Mouse (Mus musculus): ENCODE measurements around the gene Ralb. TPM values are rescaled to one million over a fixed set of nuclear protein-coding genes. Genes with fewer than 3 reads are reported as not detected.
A peak's percentile ranks its signal among the peaks of the same experiment; 100 is the strongest.

Ralb gene
- polyA plus RNA-seq (2015; fragmentation: Nextera tagmentation; extraction: Ambion mirVana): 56.3 and 58.7 TPM in 2 replicates

GRCm38 (mm10) chr1:119504260-119505062 lies at the start of gene Ralb:
TSS of gene Ralb (minus strand) at chr1:119504794.
- peak; percentile 97 for ATAC-seq
- Histone ChIP-seq H3K27me3 (peaks cover 18% of the 10 kb centered on the region), H3K4me2 (replicated peaks) (peak within 1 kb of the TSS; percentile 83), H3K4me1 (replicated peaks) (peaks cover 25% of the 10 kb centered on the region), H3K4me3 (replicated peaks) (peak within 1 kb of the TSS; percentile 74), H3K9ac (replicated peaks) (peak within 1 kb of the TSS; percentile 82), H3K36me3 (no peaks in the 10 kb centered on the region), H3K9me3 (no peaks in the 10 kb centered on the region), H3K27ac (peak within 1 kb of the TSS; percentile 49)
- WGBS: under 1% methylated on average over 57 of the region's 57 CpGs

- Histone ChIP-seq H3K4me3 (replicated peaks) (no peak overlapping the region), H3K27me3 (no peaks in the 10 kb centered on the region), H3K9me3 (no peaks in the 10 kb centered on the region), H3K36me3 (peaks cover 24% of the 10 kb centered on the region; the same call in 1 of the 2 replicates), H3K4me1 (replicated peaks) (no peaks in the 10 kb centered on the region), H3K4me2 (replicated peaks) (no peak overlapping the region), H3K9ac (replicated peaks) (no peak overlapping the region), H3K27ac (no peak overlapping the region)
- WGBS: 95% methylated on average over 1 of the region's 1 CpGs
- no peak for ATAC-seq
Observed at GRCm38 (mm10) chr1:119551651-119552050, 47.1 kb upstream of the Ralb start.

GRCm38 (mm10) chr1:119550064-119550463 lies 45.5 kb upstream of the Ralb start:
- Histone ChIP-seq H3K4me1 (replicated peaks) (no peaks in the 10 kb centered on the region), H3K9ac (replicated peaks) (no peak overlapping the region), H3K27me3 (no peaks in the 10 kb centered on the region), H3K4me3 (replicated peaks) (no peak overlapping the region), H3K4me2 (replicated peaks) (no peak overlapping the region), H3K27ac (no peak overlapping the region), H3K36me3 (peaks cover 35% of the 10 kb centered on the region), H3K9me3 (no peaks in the 10 kb centered on the region)
- 95% methylated on average over 2 of the region's 2 CpGs for WGBS
- no peak for ATAC-seq

- H3K36me3 ChIP-seq: peaks cover 28% of the 10 kb centered on the region
- no peak overlapping the region for H3K9ac ChIP-seq (replicated peaks)
- H3K4me3 ChIP-seq (replicated peaks): no peak overlapping the region
- WGBS: 90% methylated on average over 7 of the region's 7 CpGs
- ATAC-seq: no peak
- no peaks in the 10 kb centered on the region for H3K4me1 ChIP-seq (replicated peaks)
- H3K9me3 ChIP-seq: no peaks in the 10 kb centered on the region
- no peak overlapping the region for H3K4me2 ChIP-seq (replicated peaks)
- H3K27me3 ChIP-seq: no peaks in the 10 kb centered on the region
- no peak overlapping the region for H3K27ac ChIP-seq
Observed at GRCm38 (mm10) chr1:119549327-119549689, 44.7 kb upstream of the Ralb start.

- H3K36me3 ChIP-seq: peaks cover 33% of the 10 kb centered on the region
- H3K4me1 ChIP-seq (replicated peaks): no peaks in the 10 kb centered on the region
- H3K27ac ChIP-seq: no peak overlapping the region
- no peaks in the 10 kb centered on the region for H3K9me3 ChIP-seq
- 72% methylated on average over 7 of the region's 7 CpGs for WGBS
- no peaks in the 10 kb centered on the region for H3K27me3 ChIP-seq
- H3K9ac ChIP-seq (replicated peaks): no peak overlapping the region
- peak; percentile 66 for ATAC-seq
- no peak overlapping the region for H3K4me2 ChIP-seq (replicated peaks)
- no peak overlapping the region for H3K4me3 ChIP-seq (replicated peaks)
Observed at GRCm38 (mm10) chr1:119548668-119549326, 44.2 kb upstream of the Ralb start.

GRCm38 (mm10) chr1:119546490-119546889 lies 41.9 kb upstream of the Ralb start:
- H3K9me3 ChIP-seq: no peaks in the 10 kb centered on the region
- H3K36me3 ChIP-seq: peaks cover 35% of the 10 kb centered on the region
- H3K4me1 ChIP-seq (replicated peaks): no peaks in the 10 kb centered on the region
- H3K4me2 ChIP-seq (replicated peaks): no peak overlapping the region
- no peaks in the 10 kb centered on the region for H3K27me3 ChIP-seq
- WGBS: 87% methylated on average over 3 of the region's 3 CpGs
- H3K4me3 ChIP-seq (replicated peaks): no peak overlapping the region
- H3K9ac ChIP-seq (replicated peaks): no peak overlapping the region
- no peak overlapping the region for H3K27ac ChIP-seq
- no peak for ATAC-seq

- H3K36me3 ChIP-seq: peaks cover 35% of the 10 kb centered on the region
- 91% methylated on average over 4 of the region's 4 CpGs for WGBS
Observed at GRCm38 (mm10) chr1:119545671-119546070, 41.1 kb upstream of the Ralb start.

GRCm38 (mm10) chr1:119545164-119545563 lies 40.6 kb upstream of the Ralb start:
- no peak overlapping the region for H3K9ac ChIP-seq (replicated peaks)
- WGBS: 83% methylated on average over 2 of the region's 2 CpGs

More at GRCm38 (mm10) chr1:119545671-119546070, 41.1 kb upstream of the Ralb start:
- Histone ChIP-seq H3K4me3 (replicated peaks) (no peak overlapping the region), H3K27me3 (no peaks in the 10 kb centered on the region), H3K4me1 (replicated peaks) (no peaks in the 10 kb centered on the region), H3K4me2 (replicated peaks) (no peak overlapping the region), H3K9ac (replicated peaks) (no peak overlapping the region), H3K27ac (no peak overlapping the region), H3K9me3 (no peaks in the 10 kb centered on the region)
- ATAC-seq: no peak

GRCm38 (mm10) chr1:119544611-119545155 lies 40.1 kb upstream of the Ralb start:
- no peaks in the 10 kb centered on the region for H3K27me3 ChIP-seq
- no peak overlapping the region for H3K9ac ChIP-seq (replicated peaks)
- no peak overlapping the region for H3K4me2 ChIP-seq (replicated peaks)
- no peak overlapping the region for H3K4me3 ChIP-seq (replicated peaks)
- 95% methylated on average over 5 of the region's 5 CpGs for WGBS
- no peaks in the 10 kb centered on the region for H3K9me3 ChIP-seq
- H3K27ac ChIP-seq: no peak overlapping the region
- H3K4me1 ChIP-seq (replicated peaks): no peaks in the 10 kb centered on the region
- peaks cover 35% of the 10 kb centered on the region for H3K36me3 ChIP-seq
- no peak for ATAC-seq

More at GRCm38 (mm10) chr1:119545164-119545563, 40.6 kb upstream of the Ralb start:
- H3K4me1 ChIP-seq (replicated peaks): no peaks in the 10 kb centered on the region
- no peak overlapping the region for H3K4me2 ChIP-seq (replicated peaks)
- H3K27ac ChIP-seq: no peak overlapping the region
- H3K9me3 ChIP-seq: no peaks in the 10 kb centered on the region
- peaks cover 35% of the 10 kb centered on the region for H3K36me3 ChIP-seq
- H3K27me3 ChIP-seq: no peaks in the 10 kb centered on the region
- ATAC-seq: no peak
- no peak overlapping the region for H3K4me3 ChIP-seq (replicated peaks)

- WGBS: 94% methylated on average over 6 of the region's 6 CpGs
- Histone ChIP-seq H3K36me3 (peaks cover 33% of the 10 kb centered on the region), H3K4me3 (replicated peaks) (no peak overlapping the region), H3K27ac (no peak overlapping the region), H3K9me3 (no peaks in the 10 kb centered on the region), H3K4me2 (replicated peaks) (no peak overlapping the region), H3K9ac (replicated peaks) (no peak overlapping the region), H3K27me3 (no peaks in the 10 kb centered on the region), H3K4me1 (replicated peaks) (no peaks in the 10 kb centered on the region)
- no peak for ATAC-seq
Observed at GRCm38 (mm10) chr1:119543316-119543715, 38.7 kb upstream of the Ralb start.

- no peaks in the 10 kb centered on the region for H3K27me3 ChIP-seq
- H3K9ac ChIP-seq (replicated peaks): no peak overlapping the region
- ATAC-seq: no peak
- H3K4me1 ChIP-seq (replicated peaks): no peaks in the 10 kb centered on the region
- H3K4me3 ChIP-seq (replicated peaks): no peak overlapping the region
- WGBS: 87% methylated on average over 2 of the region's 3 CpGs
- H3K36me3 ChIP-seq: peaks cover 23% of the 10 kb centered on the region
- no peak overlapping the region for H3K4me2 ChIP-seq (replicated peaks)
- H3K27ac ChIP-seq: no peak overlapping the region
- no peaks in the 10 kb centered on the region for H3K9me3 ChIP-seq
Observed at GRCm38 (mm10) chr1:119541570-119541969, 37.0 kb upstream of the Ralb start.

GRCm38 (mm10) chr1:119540836-119541557 lies 36.4 kb upstream of the Ralb start:
- no peak for ATAC-seq
- H3K36me3 ChIP-seq: peaks cover 18% of the 10 kb centered on the region
- H3K9me3 ChIP-seq: no peaks in the 10 kb centered on the region
- no peak overlapping the region for H3K4me3 ChIP-seq (replicated peaks)
- WGBS: 90% methylated on average over 9 of the region's 9 CpGs
- no peaks in the 10 kb centered on the region for H3K27me3 ChIP-seq
- no peak overlapping the region for H3K9ac ChIP-seq (replicated peaks)
- no peak overlapping the region for H3K4me2 ChIP-seq (replicated peaks)
- H3K27ac ChIP-seq: no peak overlapping the region
- H3K4me1 ChIP-seq (replicated peaks): no peaks in the 10 kb centered on the region
